Mouse (Mus musculus) heart, adult 2 months (tissue): ENCODE results near the gene Manba.

Experiments used
- EP300 ChIP-seq: fragments of 200-500 bp; IDR thresholded peaks from 2 replicates; pipeline ENCODE4 v1.6.1; 2011; ENCODE audit warnings: low read depth, low read length, control low read depth; ENCODE audit not compliant: insufficient read depth
- POLR2A ChIP-seq: fragments of 200-500 bp; IDR thresholded peaks from 2 replicates; pipeline ENCODE4 v1.6.1; 2011; ENCODE audit warnings: mild to moderate bottlenecking, low read depth, low read length, control low read depth; ENCODE audit not compliant: insufficient read depth

DNA sequence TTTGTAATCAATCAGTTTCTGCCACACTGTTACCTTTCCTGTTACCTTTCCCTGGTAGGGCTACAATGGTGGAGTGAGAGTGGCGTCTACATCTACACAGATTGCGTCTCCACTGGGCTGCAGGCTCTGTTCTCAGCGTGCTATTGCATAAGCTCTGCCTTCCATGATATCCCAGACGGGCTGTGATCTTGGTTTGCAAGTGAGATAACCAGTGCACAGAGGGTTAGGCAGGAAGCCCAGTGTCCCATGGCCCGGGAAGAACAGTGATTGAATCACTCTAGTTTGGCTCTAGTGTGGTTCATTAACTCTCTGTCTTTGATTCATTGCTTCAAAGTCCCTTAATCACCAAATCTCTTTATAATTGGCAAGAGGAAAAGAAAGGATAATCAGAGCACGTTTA, 82.5 kb downstream of the Manba start:
- TF ChIP-seq EP300 (peak; percentile 70), POLR2A (no peak)
